Mouse (Mus musculus) forebrain, embryonic 11.5 days (tissue): Measurements from ENCODE around the gene Cep250. TPM values are rescaled to one million over a fixed set of nuclear protein-coding genes. Genes with fewer than 3 reads are reported as not detected.
"Not testable (repeated sequence)": the region's sequence is repeated elsewhere in the genome, so short reads cannot be mapped to it uniquely, and the experiment has no call there.

ENCODE experiments used
- ATAC-seq: fragments of 200-750 bp; cut with Nextera tagmentation; replicated peaks from 2 replicates; pipeline ENCODE4 v1.8.0; 2017; ENCODE audit warnings: moderate TSS enrichment; ENCODE audit not compliant: low FRiP score
- DNase-seq: peaks from one replicate; pipeline ENCODE4 v3.0.0-alpha.2; 2017; ENCODE audit warnings: low spot score
- H3K27ac ChIP-seq: fragments of 300-500 bp; sonication (generic); 2 replicates; pipeline ENCODE4 v1.5.1; 2014; ENCODE audit warnings: low read depth, low read length
- H3K27me3 ChIP-seq: fragments of 300-500 bp; sonication (generic); 2 replicates; pipeline ENCODE4 v1.6.1; 2014; ENCODE audit warnings: mild to moderate bottlenecking, low read length, mixed read lengths; ENCODE audit not compliant: control insufficient read depth, insufficient read depth
- H3K36me3 ChIP-seq: fragments of 300-500 bp; sonication (generic); 2 replicates; pipeline ENCODE4 v1.6.1; 2014; ENCODE audit warnings: mild to moderate bottlenecking, low read length, moderate library complexity, mixed read lengths; ENCODE audit not compliant: control insufficient read depth, insufficient read depth
- H3K4me1 ChIP-seq: fragments of 300-500 bp; sonication (generic); replicated peaks from 2 replicates; pipeline ENCODE4 v1.6.1; 2014; ENCODE audit warnings: low read length, mixed read lengths; ENCODE audit not compliant: control insufficient read depth, insufficient read depth
- H3K4me2 ChIP-seq: fragments of 300-500 bp; sonication (generic); 2 replicates; pipeline ENCODE4 v1.6.1; 2014; ENCODE audit warnings: low read depth, mild to moderate bottlenecking, low read length, moderate library complexity, mixed read lengths; ENCODE audit not compliant: severe bottlenecking
- H3K4me3 ChIP-seq: fragments of 300-500 bp; sonication (generic); 2 replicates; pipeline ENCODE4 v1.5.1; 2014; ENCODE audit warnings: low read depth, low read length
- H3K9ac ChIP-seq: fragments of 300-500 bp; sonication (generic); 2 replicates; pipeline ENCODE4 v1.6.1; 2014; ENCODE audit warnings: low read length
- H3K9me3 ChIP-seq: fragments of 300-500 bp; sonication (generic); 2 replicates; pipeline ENCODE4 v1.6.1; 2016; ENCODE audit warnings: low read length, mixed read lengths; ENCODE audit not compliant: control insufficient read depth
- WGBS: fragments of 180-500 bp; shearing (Covaris S2); extraction: QIAGEN DNeasy Blood & Tissue Kit; methylation state at CpG from one replicate; pipeline ENCODE4 v1.1.7; 2014; 5-methylcytosine and 5-hydroxymethylcytosine counted together
- polyA plus RNA-seq: library from polyadenylated mRNA; unstranded; fragments of >200 nt; fragmentation: Nextera tagmentation; extraction: Ambion mirVana; gene quantifications from 2 replicates; pipeline ENCODE4 v1.2.1, GENCODE M21; 2014

Cep250 gene
- polyA plus RNA-seq: 27.4 and 28.8 TPM in 2 replicates

GRCm38 (mm10) chr2:155956134-155957059, at the start of gene Cep250:
TSS of gene Cep250 (plus strand) at chr2:155956458.
- under 1% methylated on average over 59 of the region's 59 CpGs for WGBS

GRCm38 (mm10) chr2:155914684-155915083, 41.6 kb upstream of the Cep250 start:
- H3K9me3 ChIP-seq: no peaks in the 10 kb centered on the region
- no peaks in the 10 kb centered on the region; the same call in 1 of the 2 replicates for H3K36me3 ChIP-seq
- no peaks in the 10 kb centered on the region for H3K27me3 ChIP-seq
- no peak overlapping the region for H3K4me2 ChIP-seq
- H3K27ac ChIP-seq: no peak overlapping the region
- H3K4me3 ChIP-seq: no peak overlapping the region
- H3K4me1 ChIP-seq: no peaks in the 10 kb centered on the region
- WGBS: 95% methylated on average over 6 of the region's 6 CpGs
- DNase-seq: no peak
- ATAC-seq: no peak
- no peak overlapping the region for H3K9ac ChIP-seq

More at GRCm38 (mm10) chr2:155956134-155957059, at the start of gene Cep250:
- Histone ChIP-seq H3K4me1 (no peaks in the 10 kb centered on the region), H3K36me3 (no peaks in the 10 kb centered on the region), H3K27ac (peak within 1 kb of the TSS; percentile 84), H3K4me3 (peak within 1 kb of the TSS; percentile 89), H3K9ac (peak within 1 kb of the TSS; percentile 98), H3K4me2 (peak within 1 kb of the TSS; percentile 71), H3K27me3 (no peaks in the 10 kb centered on the region), H3K9me3 (no peaks in the 10 kb centered on the region)
- ATAC-seq: peak; percentile 97
- peak; percentile 96 for DNase-seq

- 94% methylated on average over 7 of the region's 7 CpGs for WGBS
- Histone ChIP-seq H3K9me3 (no peaks in the 10 kb centered on the region), H3K27me3 (no peaks in the 10 kb centered on the region), H3K4me2 (no peak overlapping the region), H3K4me3 (no peak overlapping the region), H3K36me3 (no peaks in the 10 kb centered on the region; the same call in 1 of the 2 replicates), H3K27ac (no peak overlapping the region), H3K9ac (no peak overlapping the region), H3K4me1 (no peaks in the 10 kb centered on the region)
- no peak for ATAC-seq
- DNase-seq: no peak
These were observed 33.1 kb upstream of the Cep250 start for GRCm38 (mm10) chr2:155923143-155923542.

- WGBS: 93% methylated on average over 6 of the region's 6 CpGs
- not testable (repeated sequence) for H3K4me1 ChIP-seq, H3K4me3 ChIP-seq, H3K27ac ChIP-seq, H3K27me3 ChIP-seq, H3K36me3 ChIP-seq, H3K9ac ChIP-seq, DNase-seq, ATAC-seq, H3K4me2 ChIP-seq, H3K9me3 ChIP-seq
These were observed 31.0 kb upstream of the Cep250 start for GRCm38 (mm10) chr2:155925213-155925612.

- Histone ChIP-seq H3K4me2 (peak overlapping the region; percentile 72), H3K27me3 (no peaks in the 10 kb centered on the region), H3K9me3 (no peaks in the 10 kb centered on the region), H3K4me1 (peaks cover 4% of the 10 kb centered on the region; the same call in 1 of the 2 replicates), H3K4me3 (peak overlapping the region; percentile 48), H3K27ac (no peak overlapping the region), H3K36me3 (no peaks in the 10 kb centered on the region; the same call in 1 of the 2 replicates), H3K9ac (no peak overlapping the region)
- ATAC-seq (no peak), DNase-seq (no peak)
- WGBS: 82% methylated on average over 7 of the region's 7 CpGs
These were observed 27.4 kb upstream of the Cep250 start for GRCm38 (mm10) chr2:155928711-155929345.

- DNase-seq (peak; percentile 91), ATAC-seq (peak; percentile 92)
- no peaks in the 10 kb centered on the region for H3K27me3 ChIP-seq
- peak within 1 kb of the TSS; percentile 74 for H3K27ac ChIP-seq
- peaks cover 4% of the 10 kb centered on the region; the same call in 1 of the 2 replicates for H3K4me1 ChIP-seq
- no peaks in the 10 kb centered on the region for H3K9me3 ChIP-seq
- peak within 1 kb of the TSS; percentile 48 for H3K4me3 ChIP-seq
- H3K36me3 ChIP-seq: no peaks in the 10 kb centered on the region
- under 1% methylated on average over 38 of the region's 38 CpGs for WGBS
- peak within 1 kb of the TSS; percentile 72 for H3K4me2 ChIP-seq
- peak within 1 kb of the TSS; percentile 72 for H3K9ac ChIP-seq
These were observed 26.5 kb upstream of the Cep250 start, which contains the start of gene Uqcc1 for GRCm38 (mm10) chr2:155929531-155930442. TSS of gene Uqcc1 (minus strand) at chr2:155930310.

GRCm38 (mm10) chr2:155939897-155940529, 16.2 kb upstream of the Cep250 start:
- H3K9ac ChIP-seq: no peak overlapping the region
- no peak overlapping the region for H3K4me2 ChIP-seq
- H3K4me3 ChIP-seq: no peak overlapping the region
- H3K27me3 ChIP-seq: no peaks in the 10 kb centered on the region
- no peak overlapping the region for H3K27ac ChIP-seq
- 77% methylated on average over 7 of the region's 7 CpGs for WGBS
- no peaks in the 10 kb centered on the region for H3K9me3 ChIP-seq
- no peaks in the 10 kb centered on the region for H3K36me3 ChIP-seq
- peaks cover 9% of the 10 kb centered on the region for H3K4me1 ChIP-seq
- DNase-seq (no peak), ATAC-seq (no peak)
